Mouse (Mus musculus) adrenal gland, adult 2 months (tissue): ENCODE data around the gene Atp2a1. TPM values are rescaled to one million over a fixed set of nuclear protein-coding genes. Genes with fewer than 3 reads are reported as not detected.
"Not testable (repeated sequence)": the region's sequence is repeated elsewhere in the genome, so short reads cannot be mapped to it uniquely, and the experiment has no call there.

Experiments used
- DNase-seq: peaks from one replicate; pipeline ENCODE4 v3.0.0; 2021
- long read RNA-seq: library from polyadenylated mRNA; stranded (forward); transcript quantifications from one replicate; pipeline ENCODE4 v2.0.0, GENCODE M21; 2021
- polyA plus RNA-seq: library from polyadenylated mRNA; depleted of rRNA; stranded (reverse); fragments of >200 nt; gene quantifications from 2 replicates; pipeline ENCODE4 v1.2.3, GENCODE M21; 2012; rRNA removed
- total RNA-seq, 2 experiments: library from RNA; stranded (reverse); gene quantifications; 2 replicates each; pipeline ENCODE4 v1.2.3; 2021

Gene Atp2a1
- total RNA-seq (not detected), polyA plus RNA-seq (not detected in 2 replicates)
- long read RNA-seq = 0 reads

- DNase-seq = no peak
These were observed at the start of gene Atp2a1 for GRCm38 (mm10) chr7:126463004-126463403. Gene Atp2a1 (minus strand): TSS chr7:126463108.

- peak; percentile 78 for DNase-seq
These were observed 48.4 kb upstream of the Atp2a1 start for GRCm38 (mm10) chr7:126511287-126511686.

- peak; percentile 70 for DNase-seq
These were observed 44.3 kb upstream of the Atp2a1 start for GRCm38 (mm10) chr7:126507126-126507778.

GRCm38 (mm10) chr7:126504913-126505312, 42.0 kb upstream of the Atp2a1 start:
- no peak for DNase-seq

- peak; percentile 100 for DNase-seq
These were observed 40.5 kb upstream of the Atp2a1 start, which contains the start of gene Atxn2l for GRCm38 (mm10) chr7:126503273-126503878. Gene Atxn2l (minus strand): TSS chr7:126503437.

GRCm38 (mm10) chr7:126502751-126503150, 39.8 kb upstream of the Atp2a1 start:
- DNase-seq = no peak

GRCm38 (mm10) chr7:126502023-126502741, 39.3 kb upstream of the Atp2a1 start:
- peak; percentile 95 for DNase-seq

GRCm38 (mm10) chr7:126501684-126502022, 38.7 kb upstream of the Atp2a1 start:
- no peak for DNase-seq

- no peak for DNase-seq
These were observed 36.5 kb upstream of the Atp2a1 start for GRCm38 (mm10) chr7:126499416-126499815.

GRCm38 (mm10) chr7:126497966-126498365, 35.1 kb upstream of the Atp2a1 start:
- DNase-seq = no peak

- DNase-seq = no peak
These were observed 33.6 kb upstream of the Atp2a1 start for GRCm38 (mm10) chr7:126496475-126496874.

GRCm38 (mm10) chr7:126494120-126494519, 31.2 kb upstream of the Atp2a1 start:
- DNase-seq = no peak

- no peak for DNase-seq
These were observed 29.1 kb upstream of the Atp2a1 start for GRCm38 (mm10) chr7:126491973-126492372.

GRCm38 (mm10) chr7:126491005-126491404, 28.1 kb upstream of the Atp2a1 start:
- no peak for DNase-seq

GRCm38 (mm10) chr7:126487617-126488385, 24.9 kb upstream of the Atp2a1 start:
- DNase-seq = not testable (repeated sequence)

- DNase-seq = peak; percentile 97
These were observed 24.2 kb upstream of the Atp2a1 start, which contains the start of gene Tufm for GRCm38 (mm10) chr7:126487052-126487483. Gene Tufm (plus strand): TSS chr7:126487361.

- DNase-seq = peak; percentile 95
These were observed 19.5 kb upstream of the Atp2a1 start for GRCm38 (mm10) chr7:126482392-126482871.

GRCm38 (mm10) chr7:126481699-126482098, 18.8 kb upstream of the Atp2a1 start:
- no peak for DNase-seq

GRCm38 (mm10) chr7:126474993-126475581, 12.2 kb upstream of the Atp2a1 start, which contains the start of gene Sh2b1:
Gene Sh2b1 (minus strand): TSS chr7:126475424.
- peak; percentile 93 for DNase-seq

- DNase-seq = peak; percentile 55
These were observed 11.6 kb upstream of the Atp2a1 start for GRCm38 (mm10) chr7:126474486-126474955.

GRCm38 (mm10) chr7:126473470-126474086, 10.7 kb upstream of the Atp2a1 start:
- DNase-seq = no peak
